Mouse (Mus musculus): ENCODE data around the gene Ndufa4l2.
A peak's percentile ranks its signal among the peaks of the same experiment; 100 is the strongest.

Ndufa4l2 gene

DNA sequence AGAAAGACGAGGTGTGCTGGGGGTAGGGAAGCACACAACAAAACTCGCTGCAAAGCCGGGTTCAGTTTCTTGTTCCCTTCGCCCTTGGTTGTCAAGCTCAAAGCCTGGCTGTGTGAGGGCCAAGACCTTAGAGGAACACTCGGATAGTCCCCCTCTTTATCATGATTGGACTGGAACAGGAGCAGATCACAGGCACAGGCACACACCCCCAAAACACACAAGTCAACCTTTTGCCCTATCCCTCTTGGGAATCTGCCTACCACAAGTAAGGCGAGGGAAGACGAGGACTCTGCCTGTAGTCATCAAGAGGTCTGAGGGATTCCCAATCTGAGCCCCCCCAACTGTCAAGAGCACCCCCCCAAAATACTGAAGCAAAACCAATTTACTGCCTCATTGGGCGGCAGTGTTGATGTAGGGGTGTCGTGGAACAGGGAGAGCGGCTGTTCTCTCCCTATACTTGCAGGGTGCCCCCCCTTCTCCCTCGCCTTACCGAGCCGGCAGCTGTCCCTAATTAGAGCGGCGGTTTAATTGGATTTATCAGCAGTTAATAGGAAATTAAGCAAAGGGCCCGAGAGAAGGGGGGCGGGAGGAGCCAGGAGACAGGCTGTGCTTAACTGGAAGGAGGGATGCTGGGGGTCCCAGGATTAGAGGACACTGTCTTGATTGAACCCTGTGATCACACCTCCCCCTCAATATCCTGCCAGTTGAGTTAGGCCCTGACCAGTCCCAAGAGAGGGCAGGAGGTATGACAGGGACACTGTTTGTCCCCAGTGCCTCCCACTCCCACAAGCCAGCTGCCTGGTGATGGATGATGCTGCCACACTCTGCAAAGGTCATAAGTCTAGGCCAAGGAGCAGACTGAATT, 4.7 kb upstream of the Ndufa4l2 start:
- no peak for DNase-seq

DNA sequence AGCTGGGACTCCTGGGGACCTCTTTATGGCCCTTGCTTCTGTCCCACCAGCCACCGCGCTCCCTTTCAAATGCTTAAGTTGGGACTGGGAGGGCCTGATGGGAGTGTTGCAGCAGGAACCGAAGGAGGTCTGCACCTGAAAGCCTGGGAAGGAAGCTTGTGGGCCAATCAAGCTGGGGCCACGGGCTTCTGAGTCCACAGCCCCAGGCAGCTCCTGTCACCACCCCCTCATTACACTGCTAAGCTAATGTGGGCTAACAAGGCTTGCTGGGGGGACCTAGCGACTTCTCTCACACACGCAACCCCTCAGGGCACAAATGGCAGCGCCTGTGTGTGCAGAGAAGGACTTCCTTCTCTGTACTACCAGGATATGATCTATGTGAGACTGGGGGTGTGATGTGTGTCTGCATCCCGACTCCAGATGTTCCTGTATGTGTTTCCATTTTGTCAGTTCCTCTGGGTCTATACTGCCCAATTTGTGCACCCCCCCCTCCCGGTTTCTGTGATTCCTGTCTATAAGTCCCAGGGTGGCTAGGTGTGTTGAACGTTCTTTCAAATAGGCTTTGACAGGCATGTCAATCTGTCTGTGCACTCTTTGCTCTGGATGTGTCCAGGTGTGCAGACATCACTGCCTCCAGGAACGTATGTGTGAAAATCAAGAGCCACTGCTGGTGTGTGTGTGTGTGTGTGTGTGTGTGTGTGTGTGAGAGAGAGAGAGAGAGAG, 3.7 kb upstream of the Ndufa4l2 start:
- no peak for DNase-seq

- DNase-seq, result peak in 1 of 2 experiments; percentile 61
These were observed 3.0 kb upstream of the Ndufa4l2 start for GRCm38 (mm10) chr10:127511634-127512306.

GRCm38 (mm10) chr10:127512307-127512666, 2.5 kb upstream of the Ndufa4l2 start:
- no peak for DNase-seq

GRCm38 (mm10) chr10:127512813-127513212, 2.0 kb upstream of the Ndufa4l2 start:
- DNase-seq, result peak; percentile 78 to 79

- no peak for DNase-seq
These were observed 1.2 kb upstream of the Ndufa4l2 start for GRCm38 (mm10) chr10:127513501-127514091.

- DNase-seq, result no peak
These were observed 562 bp upstream of the Ndufa4l2 start for GRCm38 (mm10) chr10:127514111-127514698.

GRCm38 (mm10) chr10:127515271-127515982, 660 bp downstream of the Ndufa4l2 start:
- no peak for DNase-seq

DNA sequence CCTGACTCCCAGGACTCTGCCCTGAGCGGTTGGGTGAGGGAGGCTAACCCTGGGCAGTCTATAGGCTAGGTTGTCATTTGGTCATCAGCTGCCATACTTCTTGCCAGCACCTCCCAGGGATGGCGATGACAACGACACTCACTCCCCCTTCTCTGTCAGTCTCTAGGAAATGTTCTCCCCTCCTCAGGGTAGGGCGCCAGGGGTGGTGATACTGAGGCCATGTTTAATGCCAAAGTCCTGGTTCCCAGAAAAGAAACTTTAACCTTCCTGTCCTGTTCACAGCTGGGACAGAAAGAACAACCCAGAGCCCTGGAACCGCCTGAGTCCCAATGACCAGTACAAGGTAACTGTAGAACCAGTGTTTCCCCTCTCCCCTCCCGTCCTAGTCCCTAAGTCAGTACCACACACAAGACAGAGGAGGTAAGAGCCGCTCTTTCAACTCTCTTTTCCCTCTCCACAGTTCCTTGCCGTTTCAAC, 1.3 kb downstream of the Ndufa4l2 start:
- no peak for DNase-seq

GRCm38 (mm10) chr10:127516576-127517260, 2.0 kb downstream of the Ndufa4l2 start:
- DNase-seq, result no peak

- DNase-seq, result no peak
These were observed 3.2 kb downstream of the Ndufa4l2 start for GRCm38 (mm10) chr10:127517941-127518340.

DNA sequence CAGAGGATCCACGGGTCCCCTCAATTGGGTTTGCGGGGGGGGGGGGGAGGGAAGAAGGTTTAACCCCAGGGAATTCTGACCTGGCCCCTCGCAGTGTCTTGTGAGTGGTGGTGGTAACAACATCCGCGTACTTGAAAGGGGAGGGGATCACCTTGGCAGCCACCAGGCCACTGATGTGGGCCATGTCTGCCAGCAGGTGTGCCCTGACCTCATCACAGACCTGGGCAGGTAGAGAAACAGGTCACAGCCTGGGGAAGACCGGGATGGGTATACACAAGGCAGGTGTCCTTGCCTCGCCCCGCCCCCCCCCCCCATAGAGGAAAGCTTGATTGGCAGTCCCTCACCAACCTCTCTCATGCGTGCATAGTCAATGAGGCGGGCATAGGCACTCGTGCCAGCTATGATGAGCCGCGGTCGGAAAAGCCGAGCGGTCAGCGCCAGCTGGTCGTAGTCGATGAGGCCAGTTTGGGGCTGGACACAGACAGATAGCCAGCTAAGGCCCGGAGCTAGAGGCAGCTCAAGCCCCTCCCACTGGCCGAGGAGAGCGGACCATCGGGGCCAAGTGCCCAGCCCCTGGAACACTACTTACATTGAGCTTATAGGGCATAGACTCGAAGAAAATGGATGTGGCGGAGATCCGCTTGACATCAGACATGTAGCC, 4.4 kb downstream of the Ndufa4l2 start:
- DNase-seq, result no peak

- no peak for DNase-seq
These were observed 5.3 kb downstream of the Ndufa4l2 start for GRCm38 (mm10) chr10:127519903-127520713.

DNA sequence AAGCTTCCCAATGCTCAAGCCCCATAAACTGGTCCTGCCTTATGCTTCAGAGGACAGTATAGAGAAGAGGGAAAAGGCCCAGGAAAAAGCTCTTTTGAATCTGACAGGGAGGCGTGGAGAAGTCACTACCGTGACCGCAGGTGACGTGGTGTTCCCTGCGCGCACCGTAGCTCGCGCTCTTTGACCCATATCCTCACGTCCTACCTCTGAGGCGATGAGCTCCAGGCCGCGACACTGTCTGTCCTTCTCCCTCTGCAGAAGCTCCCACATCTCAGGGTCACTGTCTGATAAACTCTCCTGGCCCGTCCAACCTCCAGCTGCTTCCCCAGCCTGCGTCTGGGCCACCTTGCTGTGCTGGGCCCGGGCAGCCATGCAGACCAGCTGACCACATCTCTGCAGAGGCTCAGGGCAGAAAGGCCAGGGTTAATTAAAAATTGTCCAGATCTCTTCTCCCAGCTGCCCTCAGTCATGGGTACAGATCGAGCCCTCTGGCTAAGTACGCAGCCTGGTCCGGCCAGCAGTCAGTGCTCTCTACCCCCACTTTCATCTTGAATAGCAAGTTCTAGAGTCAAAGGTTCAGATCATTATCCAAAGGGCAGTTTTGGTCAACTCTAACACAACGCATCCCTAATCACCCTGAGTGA, 6.1 kb downstream of the Ndufa4l2 start:
- no peak for DNase-seq

- no peak for DNase-seq
These were observed 6.9 kb downstream of the Ndufa4l2 start for GRCm38 (mm10) chr10:127521611-127522080.

DNA sequence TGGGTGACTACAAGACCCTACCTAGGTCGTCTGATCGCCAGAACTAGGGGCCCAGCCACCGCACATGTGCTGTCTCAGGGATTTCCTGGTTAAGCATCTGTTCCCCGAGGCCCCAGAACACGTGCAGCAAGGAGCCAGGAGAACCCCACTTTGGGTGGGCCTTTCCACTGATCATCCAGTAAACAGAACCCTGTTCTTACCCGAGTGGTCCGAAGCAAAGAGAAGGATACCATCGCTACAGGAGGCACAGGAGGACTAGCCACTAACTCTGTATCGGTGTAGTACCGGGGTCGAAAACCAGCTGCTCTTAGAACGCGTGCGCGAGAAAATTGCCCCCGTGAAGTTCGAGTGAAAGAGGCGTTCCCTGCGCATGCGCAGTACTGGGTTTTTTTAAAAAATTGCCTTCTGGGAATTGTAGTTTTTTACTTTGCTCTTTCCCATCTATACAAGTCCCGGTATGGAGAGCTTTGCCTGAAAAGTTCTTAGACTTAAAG, 7.4 kb downstream of the Ndufa4l2 start, which contains the start of gene Shmt2:
Gene Shmt2, minus strand, starts transcription at position 357 of the 494 bp plus-strand sequence.
- peak; percentile 66 to 72 for DNase-seq

DNA sequence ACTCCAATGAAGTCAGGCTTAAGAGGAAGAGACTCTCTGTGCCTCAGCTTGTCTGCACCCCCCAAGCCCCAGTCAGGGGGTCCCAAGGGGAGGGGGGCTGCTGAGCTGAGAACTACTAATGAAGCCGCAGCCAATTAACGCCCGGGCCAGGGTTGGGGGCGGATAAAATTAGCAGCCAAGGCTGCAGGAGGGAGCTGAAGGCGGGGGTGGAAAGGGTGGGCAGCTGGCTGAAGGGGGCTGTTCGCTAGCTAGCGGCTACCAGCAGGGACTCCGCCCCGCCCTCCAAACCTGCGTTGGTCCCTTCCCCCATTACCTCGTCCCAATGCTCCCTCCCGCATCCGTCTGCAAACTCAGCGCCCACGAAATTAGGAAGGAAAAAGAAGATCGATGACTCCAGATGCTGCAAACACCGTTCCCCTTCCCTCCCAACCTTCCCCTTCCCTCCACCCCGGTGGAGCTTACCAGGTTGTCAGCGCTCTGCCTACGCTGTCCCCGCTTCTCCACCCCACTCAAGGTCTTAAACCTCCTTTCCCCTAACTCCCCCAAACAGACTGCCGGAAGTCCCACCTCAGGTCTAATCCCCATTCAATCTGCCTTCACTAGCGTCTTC, 10.0 kb downstream of the Ndufa4l2 start:
- DNase-seq, result no peak

DNA sequence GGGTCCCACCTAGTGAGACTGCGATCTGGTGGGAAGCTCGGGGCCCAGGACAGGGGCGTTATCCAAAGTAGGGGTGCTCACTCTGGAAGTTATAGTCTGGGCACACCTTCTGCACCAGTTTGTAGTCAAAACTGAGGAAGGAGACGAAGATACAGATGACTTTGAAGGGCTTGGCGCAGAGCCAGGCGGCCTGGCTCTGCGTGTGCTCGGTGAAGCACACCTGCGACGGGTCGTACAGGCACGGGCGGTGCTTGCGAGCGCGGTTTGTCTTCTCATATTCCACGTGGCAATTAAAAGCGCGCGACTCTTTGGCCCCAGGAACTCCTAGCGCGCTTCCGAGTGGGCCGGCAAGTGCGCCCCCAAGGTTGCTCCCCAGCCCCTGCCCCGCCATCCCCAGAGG, 11.3 kb downstream of the Ndufa4l2 start:
- DNase-seq, result peak in 1 of 2 experiments; percentile 54
